Mouse (Mus musculus) cerebellum, adult (tissue): ENCODE results near the gene Ctnna3.
A peak's percentile ranks its signal among the peaks of the same experiment; 100 is the strongest.
"Not testable (repeated sequence)": the region's sequence is repeated elsewhere in the genome, so short reads cannot be mapped to it uniquely, and the experiment has no call there.

Source experiments
- ATAC-seq: cut with Nextera tagmentation; 2 replicates; pipeline ENCODE4 v1.9.2; 2017; ENCODE audit warnings: mild to moderate bottlenecking, moderate library complexity, mixed read lengths; ENCODE audit not compliant: insufficient number of reproducible peaks, low FRiP score, low TSS enrichment

Ctnna3 gene

DNA sequence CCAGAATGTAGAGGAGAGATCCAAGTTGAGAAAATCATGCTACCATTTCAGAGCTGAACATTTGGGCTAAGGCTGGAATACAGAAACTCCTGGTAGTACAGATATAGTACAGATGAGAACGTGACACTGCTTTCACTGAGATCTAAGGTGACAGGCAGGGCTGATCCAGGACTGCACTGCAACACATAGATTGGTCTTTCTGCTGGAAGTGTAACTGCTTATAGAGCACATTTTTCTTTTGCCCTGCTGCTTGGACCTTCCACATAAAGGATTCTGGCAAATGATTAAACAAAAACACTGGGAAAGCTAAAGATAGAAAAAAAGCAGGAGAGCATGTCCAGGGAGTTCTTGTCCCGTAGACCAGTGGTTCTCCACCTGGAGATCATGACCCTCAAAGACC is 1305.8 kb downstream of the Ctnna3 start:
- no peak for ATAC-seq

GRCm38 (mm10) chr10:64736616-64737015 is 1306.7 kb downstream of the Ctnna3 start:
- no peak for ATAC-seq

GRCm38 (mm10) chr10:64741721-64742120 is 1311.8 kb downstream of the Ctnna3 start:
- not testable (repeated sequence) for ATAC-seq

DNA sequence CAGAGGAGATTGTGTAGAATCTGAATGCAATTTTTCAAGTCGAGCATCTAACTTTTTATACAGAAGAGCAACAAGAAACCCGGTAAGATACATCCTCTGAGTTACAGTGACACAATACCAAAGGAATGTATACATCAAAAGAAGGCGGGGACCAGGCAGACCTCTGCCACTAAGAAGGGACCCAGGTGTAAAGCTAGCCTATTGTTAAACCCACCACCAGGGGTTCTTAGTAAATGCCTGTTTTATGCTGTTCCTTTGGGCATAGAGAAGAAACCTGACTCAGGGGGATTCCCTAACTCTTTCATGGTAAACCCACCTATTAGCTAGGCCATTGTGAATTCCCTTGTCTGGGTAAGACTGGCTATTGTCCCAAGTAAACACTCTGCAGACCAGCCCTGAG is 1314.2 kb downstream of the Ctnna3 start:
- not testable (repeated sequence) for ATAC-seq

DNA sequence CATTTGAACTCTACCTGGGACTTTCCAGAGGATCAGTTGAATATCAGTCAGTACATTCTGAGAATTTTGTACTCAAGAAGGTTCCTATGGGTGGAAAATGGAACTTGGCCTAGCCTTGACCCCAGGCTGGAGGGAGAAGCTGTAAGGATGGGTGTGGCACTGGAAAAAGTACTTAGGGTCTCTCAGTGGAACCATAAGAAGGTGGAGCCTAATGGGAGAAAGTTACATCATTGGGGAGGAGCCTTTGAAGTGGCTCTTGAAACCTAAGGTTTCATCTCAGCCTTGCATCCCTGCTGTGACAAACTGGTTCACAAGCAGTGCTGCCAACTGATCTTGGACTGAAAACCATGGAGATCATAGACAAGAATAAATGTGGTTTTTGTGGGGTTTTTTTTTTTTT is 1318.8 kb downstream of the Ctnna3 start:
- no peak for ATAC-seq

DNA sequence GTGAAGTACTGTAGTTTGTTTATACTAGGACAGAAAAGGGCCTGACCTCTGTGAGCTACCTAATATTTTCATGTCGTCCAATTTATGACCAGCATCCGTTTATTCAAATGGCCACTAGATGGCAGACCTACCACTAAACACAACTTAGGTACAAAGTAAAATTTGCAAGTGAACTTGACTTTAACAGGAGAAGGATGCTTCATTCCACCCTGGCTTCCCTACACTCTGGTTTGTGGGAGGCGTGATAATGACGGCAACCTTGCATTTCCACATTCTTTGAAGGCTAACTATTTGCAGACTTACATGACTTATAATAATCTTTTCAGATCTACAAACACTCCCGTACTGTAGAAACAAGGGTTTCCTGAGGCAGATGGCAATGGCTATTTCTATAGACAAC is 1320.9 kb downstream of the Ctnna3 start:
- peak; percentile 64 for ATAC-seq

DNA sequence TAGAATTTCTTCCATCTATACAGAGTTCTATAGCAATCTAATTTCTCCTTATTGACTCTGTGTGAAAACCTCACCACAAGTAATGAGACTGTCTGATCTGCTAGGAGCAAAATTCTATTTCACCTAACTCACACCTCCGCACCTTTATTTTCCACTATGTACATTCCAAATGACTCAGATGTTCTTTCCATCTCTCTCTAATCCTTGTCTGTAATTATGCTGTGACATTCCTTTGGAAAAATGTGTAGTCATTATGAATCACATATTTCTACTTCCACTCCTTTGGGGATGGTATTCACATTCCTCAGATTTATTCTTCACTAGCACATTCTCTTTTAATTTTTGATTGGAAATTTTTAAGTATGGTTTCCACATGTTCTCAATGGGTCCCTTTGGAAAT is 1406.4 kb downstream of the Ctnna3 start:
- no peak for ATAC-seq

GRCm38 (mm10) chr10:64861439-64861838 is 1431.5 kb downstream of the Ctnna3 start:
- ATAC-seq = no peak

DNA sequence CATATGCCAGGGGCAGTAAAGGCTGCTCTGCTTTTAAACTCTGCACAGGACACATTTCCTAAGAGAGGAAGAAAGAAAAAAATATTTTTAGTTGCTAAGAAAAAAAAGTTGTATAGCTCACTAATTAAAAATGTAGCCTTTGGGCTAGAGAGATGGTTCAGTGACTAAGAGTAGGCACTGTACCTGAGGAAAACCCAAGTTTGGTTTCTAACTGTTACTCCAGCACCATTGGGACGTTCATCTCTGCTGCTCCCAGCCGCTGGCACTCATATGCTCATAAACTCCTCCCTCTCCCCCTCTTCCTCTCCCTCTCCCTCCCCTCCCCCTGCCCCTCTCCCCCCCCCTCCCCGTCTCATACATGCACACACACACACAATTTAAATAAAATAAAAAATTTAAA is 1441.0 kb downstream of the Ctnna3 start:
- ATAC-seq = no peak

- ATAC-seq = no peak
Observed at GRCm38 (mm10) chr10:64876506-64876905, 1446.6 kb downstream of the Ctnna3 start.

- no peak for ATAC-seq
Observed at GRCm38 (mm10) chr10:64879860-64880259, 1450.0 kb downstream of the Ctnna3 start.

- peak; percentile 98 for ATAC-seq
Observed at GRCm38 (mm10) chr10:64886946-64887345, 1457.0 kb downstream of the Ctnna3 start.

DNA sequence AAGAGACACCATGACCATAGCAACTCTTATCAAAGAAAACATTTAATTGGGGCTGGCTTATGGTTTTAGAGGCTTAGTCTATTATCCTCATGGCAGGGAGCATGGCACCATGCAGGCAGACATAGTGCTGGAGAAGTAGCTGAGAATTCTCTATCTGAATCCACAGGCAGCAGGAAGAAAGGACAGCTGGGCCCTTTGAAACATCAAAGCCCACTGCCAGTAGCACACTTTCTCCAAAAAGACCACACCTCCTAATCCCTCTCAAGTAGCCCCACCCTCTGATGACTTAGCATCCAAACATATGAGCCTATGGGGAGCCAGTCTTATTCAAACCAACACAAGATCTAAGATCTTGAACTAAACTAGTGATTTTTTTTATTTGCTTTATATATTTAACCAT is 1462.6 kb downstream of the Ctnna3 start:
- no peak for ATAC-seq

DNA sequence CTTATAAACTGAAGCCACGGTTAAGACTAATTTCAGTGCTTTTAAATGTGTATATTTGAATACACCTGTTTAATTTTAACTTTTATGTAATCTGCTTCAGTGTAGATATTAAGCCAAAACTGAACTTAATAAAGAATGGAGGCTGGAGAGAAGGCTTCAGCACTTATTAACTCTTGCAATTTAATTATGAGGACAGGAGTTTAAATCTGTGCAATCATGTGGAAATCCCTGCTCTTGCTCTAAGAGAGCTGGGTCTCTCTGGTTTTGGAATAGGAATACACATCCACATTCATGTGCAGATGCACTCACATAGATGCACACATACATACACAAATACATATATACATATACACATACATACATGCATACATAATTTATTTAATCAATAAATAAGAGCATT is 1468.8 kb downstream of the Ctnna3 start:
- no peak for ATAC-seq

- ATAC-seq = no peak
Observed at GRCm38 (mm10) chr10:64901726-64902125, 1471.8 kb downstream of the Ctnna3 start.

DNA sequence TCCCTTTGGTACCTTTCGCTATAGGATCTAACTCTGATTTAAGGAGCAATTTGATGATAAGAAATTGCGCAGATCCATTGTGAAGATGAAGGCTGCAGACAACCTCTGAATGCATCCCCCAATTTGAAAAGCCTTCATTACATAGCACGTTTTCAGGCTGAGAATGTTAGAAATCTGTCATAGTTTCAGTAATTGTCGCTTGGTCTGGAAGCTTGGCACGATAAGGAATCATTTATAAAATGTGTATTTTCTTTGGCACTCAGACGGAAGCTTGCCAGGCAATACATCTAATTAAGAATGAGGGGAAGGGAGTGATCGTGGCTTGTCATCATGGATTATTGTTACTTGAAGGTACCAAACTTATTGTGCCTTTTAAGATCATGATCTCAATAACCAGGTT is 1511.1 kb downstream of the Ctnna3 start:
- no peak for ATAC-seq

- 0 out of 2 replicates have a peak, but pooled peaks have one; percentile 40 for ATAC-seq
Observed at GRCm38 (mm10) chr10:64958391-64958790, 1528.5 kb downstream of the Ctnna3 start.

- ATAC-seq = no peak
Observed at GRCm38 (mm10) chr10:64992871-64993270, 1563.0 kb downstream of the Ctnna3 start.

GRCm38 (mm10) chr10:65013525-65013924 is 1583.6 kb downstream of the Ctnna3 start:
- peak; percentile 79 for ATAC-seq

DNA sequence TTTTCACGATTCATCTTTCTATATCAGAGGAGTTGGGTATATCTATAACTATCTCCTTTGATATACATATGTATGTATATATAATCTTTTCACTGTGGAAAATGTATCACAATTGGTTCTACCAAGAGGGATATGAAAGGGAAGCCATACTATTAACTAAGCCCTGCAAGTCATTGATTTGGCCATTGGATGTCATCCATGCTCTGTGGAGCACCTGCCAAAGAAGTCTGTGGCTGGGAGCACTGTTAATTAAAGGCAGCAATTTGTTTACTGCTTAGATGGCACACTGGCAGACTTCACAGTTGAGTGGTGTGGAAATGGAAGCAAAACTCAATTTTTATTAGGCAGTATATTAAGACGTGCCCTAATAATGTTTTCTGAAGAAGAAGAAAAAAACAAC is 1592.8 kb downstream of the Ctnna3 start:
- no peak for ATAC-seq

DNA sequence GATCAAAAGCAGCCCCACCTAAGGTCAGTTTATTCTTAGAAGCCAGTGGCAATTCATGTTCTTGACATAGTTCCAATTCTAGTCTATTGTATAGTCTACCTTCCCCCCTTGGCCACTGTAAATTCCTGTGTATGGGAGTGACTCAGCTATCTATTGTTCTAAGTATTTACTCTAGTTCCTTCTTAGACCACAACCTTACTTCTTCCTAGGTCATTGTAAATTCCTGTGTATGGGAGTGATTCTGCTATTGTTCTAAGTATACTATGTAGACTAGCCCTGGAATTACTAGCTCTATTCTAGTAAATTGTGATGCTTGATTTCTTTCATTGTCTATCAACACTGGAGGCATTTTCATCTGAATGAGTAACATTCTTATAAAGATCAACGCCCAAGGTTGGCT is 1603.6 kb downstream of the Ctnna3 start:
- ATAC-seq = not testable (repeated sequence)
